Mouse (Mus musculus) midbrain, embryonic 12.5 days (tissue): ENCODE measurements at regions not wholly inside any gene's neighbourhood (a gene's known extent, or its start where the extent isn't known, plus 50 kb on each side); places are given as distances from the start of the nearest gene placed in this dataset.
A peak's percentile ranks its signal among the peaks of the same experiment; 100 is the strongest.

Experiments used
- ATAC-seq: fragments of 200-750 bp; cut with Nextera tagmentation; 2 replicates; pipeline ENCODE4 v1.8.0; 2017; ENCODE audit warnings: low read depth, moderate TSS enrichment, moderate library complexity; ENCODE audit not compliant: low FRiP score
- H3K27ac ChIP-seq: fragments of 300-500 bp; sonication (generic); replicated peaks from 2 replicates; pipeline ENCODE4 v1.5.1; 2016; ENCODE audit warnings: mild to moderate bottlenecking
- H3K27me3 ChIP-seq: fragments of 300-500 bp; sonication (generic); 2 replicates; pipeline ENCODE4 v1.6.1; 2016; ENCODE audit warnings: mild to moderate bottlenecking
- H3K36me3 ChIP-seq: fragments of 300-500 bp; sonication (generic); 2 replicates; pipeline ENCODE4 v1.6.1; 2016
- H3K4me1 ChIP-seq: fragments of 300-500 bp; sonication (generic); 2 replicates; pipeline ENCODE4 v1.6.1; 2016
- H3K4me2 ChIP-seq: fragments of 300-500 bp; sonication (generic); replicated peaks from 2 replicates; pipeline ENCODE4 v1.6.1; 2016; ENCODE audit warnings: mild to moderate bottlenecking, moderate library complexity
- H3K4me3 ChIP-seq: fragments of 300-500 bp; sonication (generic); 2 replicates; pipeline ENCODE4 v1.5.1; 2016; ENCODE audit warnings: mild to moderate bottlenecking
- H3K9ac ChIP-seq: fragments of 300-500 bp; sonication (generic); replicated peaks from 2 replicates; pipeline ENCODE4 v1.6.1; 2016; ENCODE audit warnings: mild to moderate bottlenecking, moderate library complexity
- H3K9me3 ChIP-seq: fragments of 300-500 bp; sonication (generic); 2 replicates; pipeline ENCODE4 v1.6.1; 2016; ENCODE audit warnings: mild to moderate bottlenecking
- WGBS: fragments of 180-500 bp; shearing (Covaris S2); methylation state at CpG from one replicate; pipeline ENCODE4 v1.1.7; 2016; 5-methylcytosine and 5-hydroxymethylcytosine counted together

DNA sequence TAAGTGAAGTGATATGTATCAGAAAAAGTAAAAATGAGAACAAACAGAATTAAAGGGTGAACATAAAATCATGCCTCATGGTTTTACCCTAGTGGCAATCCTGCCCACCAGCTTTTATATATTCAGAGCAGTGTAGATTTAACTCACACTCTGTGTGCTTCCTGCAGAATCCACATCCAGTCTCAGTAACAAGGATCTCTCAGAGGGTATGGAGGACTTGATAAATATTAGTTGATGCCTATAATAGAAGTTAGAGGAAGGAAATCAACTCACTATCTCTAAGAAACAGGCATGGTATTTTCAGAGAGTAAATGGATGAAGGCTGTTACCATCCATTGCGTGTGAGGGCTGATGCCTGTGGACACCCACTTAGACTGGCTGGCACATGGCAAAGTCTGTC, 492.5 kb upstream of the Nr5a2 start:
- no peak overlapping the region for H3K27ac ChIP-seq
- no peak for ATAC-seq
- WGBS, result 70% methylated on average over 1 of the region's 1 CpGs

DNA sequence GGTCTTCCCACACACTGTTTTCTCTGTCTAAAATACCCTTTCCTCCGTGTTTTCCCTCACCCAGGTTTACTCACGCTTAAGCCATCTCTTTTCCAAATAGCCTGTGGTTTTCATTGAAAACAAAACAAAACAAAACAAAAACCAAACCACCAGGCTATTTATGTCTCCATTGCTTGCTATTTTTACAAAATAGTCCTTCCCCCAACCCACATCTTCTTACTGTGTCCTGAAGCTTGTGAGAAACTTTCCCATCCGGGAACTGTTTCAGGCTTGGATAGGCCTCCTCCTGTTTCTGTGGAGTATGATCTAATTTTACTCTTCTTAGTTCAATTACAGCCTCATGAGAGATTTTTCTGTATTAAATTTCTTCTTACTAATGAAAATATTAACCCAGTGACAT, 486.2 kb upstream of the Nr5a2 start:
- no peaks in the 10 kb centered on the region for H3K36me3 ChIP-seq
- H3K4me3 ChIP-seq, result no peak overlapping the region
- no peaks in the 10 kb centered on the region for H3K27me3 ChIP-seq
- H3K9ac ChIP-seq, result no peak overlapping the region
- ATAC-seq, result no peak
- H3K4me2 ChIP-seq, result no peak overlapping the region
- no peaks in the 10 kb centered on the region for H3K9me3 ChIP-seq
- 44% methylated on average over 3 of the region's 3 CpGs for WGBS
- H3K27ac ChIP-seq, result no peak overlapping the region
- H3K4me1 ChIP-seq, result no peaks in the 10 kb centered on the region

More for the DNA sequence above, 492.5 kb upstream of the Nr5a2 start:
- Histone ChIP-seq H3K9ac (no peak overlapping the region), H3K36me3 (no peaks in the 10 kb centered on the region), H3K4me2 (no peak overlapping the region), H3K27me3 (no peaks in the 10 kb centered on the region), H3K4me3 (no peak overlapping the region), H3K9me3 (no peaks in the 10 kb centered on the region), H3K4me1 (peaks cover 6% of the 10 kb centered on the region)

DNA sequence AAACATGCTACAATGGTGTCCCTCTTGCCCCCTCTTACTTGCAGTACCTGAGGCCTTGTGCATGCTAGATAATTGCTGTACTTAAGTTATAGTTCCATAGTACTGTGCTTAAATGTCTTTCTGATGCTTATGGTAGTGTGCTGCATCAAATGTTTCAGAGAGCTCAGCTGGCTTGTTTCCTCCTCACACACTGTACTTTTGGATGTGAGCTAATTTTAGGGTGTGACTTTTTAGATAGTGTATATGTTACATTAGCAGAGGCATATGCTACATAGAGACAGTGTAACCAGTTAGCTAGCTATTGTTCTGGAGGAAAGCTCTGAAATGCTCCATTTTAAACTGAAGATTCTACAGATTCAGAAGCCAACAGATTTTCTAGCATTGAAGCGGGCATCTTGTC, 467.9 kb upstream of the Nr5a2 start:
- no peak overlapping the region for H3K9ac ChIP-seq
- no peaks in the 10 kb centered on the region for H3K9me3 ChIP-seq
- H3K27ac ChIP-seq, result no peak overlapping the region
- H3K4me3 ChIP-seq, result no peak overlapping the region
- no peak overlapping the region for H3K4me2 ChIP-seq
- 96% methylated on average over 1 of the region's 1 CpGs for WGBS
- no peaks in the 10 kb centered on the region for H3K4me1 ChIP-seq
- H3K27me3 ChIP-seq, result no peaks in the 10 kb centered on the region
- no peaks in the 10 kb centered on the region for H3K36me3 ChIP-seq
- no peak for ATAC-seq

DNA sequence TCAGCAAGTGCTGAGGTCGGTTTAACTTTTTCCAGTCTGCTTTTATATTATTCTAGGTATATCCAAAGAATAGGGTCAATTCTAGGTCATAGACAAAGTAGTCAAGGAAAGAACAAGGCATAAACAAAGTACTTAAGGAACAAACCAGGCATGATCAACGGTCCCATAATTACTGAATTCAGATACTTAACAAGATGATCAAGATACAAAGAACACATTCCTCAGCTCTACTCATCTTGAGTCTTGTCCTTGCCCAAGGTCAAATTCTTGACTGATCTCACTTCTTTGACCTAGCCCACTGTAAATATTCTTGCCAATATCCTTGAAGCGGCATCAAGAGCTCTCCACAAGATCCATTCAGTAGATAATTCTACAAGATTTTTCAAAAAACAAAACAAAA, 458.1 kb upstream of the Nr5a2 start:
- H3K4me1 ChIP-seq, result no peaks in the 10 kb centered on the region
- no peak for ATAC-seq
- 76% methylated on average over 3 of the region's 3 CpGs for WGBS
- H3K27ac ChIP-seq, result no peak overlapping the region
- no peaks in the 10 kb centered on the region for H3K9me3 ChIP-seq
- H3K4me2 ChIP-seq, result no peak overlapping the region
- H3K4me3 ChIP-seq, result no peak overlapping the region
- no peaks in the 10 kb centered on the region for H3K27me3 ChIP-seq
- H3K36me3 ChIP-seq, result no peaks in the 10 kb centered on the region
- no peak overlapping the region for H3K9ac ChIP-seq

DNA sequence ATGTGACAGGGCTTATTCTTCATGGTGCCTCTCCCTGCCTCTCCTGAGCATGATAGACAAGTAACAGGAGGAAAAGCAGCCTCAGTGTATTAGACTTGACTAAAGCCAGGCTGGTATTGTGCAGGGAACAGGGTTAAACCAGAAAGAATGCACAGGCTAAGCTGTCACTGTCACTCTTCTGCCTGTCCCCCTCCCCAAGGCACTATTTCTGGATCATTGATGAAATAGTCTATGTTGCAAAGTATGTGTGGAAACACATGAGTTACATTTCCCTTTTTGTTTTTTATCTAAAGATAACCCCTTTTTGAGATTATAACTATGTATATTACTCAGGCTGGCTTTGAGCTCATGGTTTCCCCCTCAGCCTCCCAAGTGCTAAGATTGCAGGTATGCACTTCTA, 436.5 kb upstream of the Nr5a2 start:
- ATAC-seq, result 0 out of 2 replicates have a peak, but pooled peaks have one; percentile 49
- no peak overlapping the region for H3K27ac ChIP-seq
- no peaks in the 10 kb centered on the region for H3K36me3 ChIP-seq
- H3K4me1 ChIP-seq, result no peaks in the 10 kb centered on the region
- H3K9ac ChIP-seq, result no peak overlapping the region
- no peak overlapping the region for H3K4me3 ChIP-seq
- no peaks in the 10 kb centered on the region for H3K9me3 ChIP-seq
- H3K4me2 ChIP-seq, result no peak overlapping the region
- no peaks in the 10 kb centered on the region for H3K27me3 ChIP-seq

DNA sequence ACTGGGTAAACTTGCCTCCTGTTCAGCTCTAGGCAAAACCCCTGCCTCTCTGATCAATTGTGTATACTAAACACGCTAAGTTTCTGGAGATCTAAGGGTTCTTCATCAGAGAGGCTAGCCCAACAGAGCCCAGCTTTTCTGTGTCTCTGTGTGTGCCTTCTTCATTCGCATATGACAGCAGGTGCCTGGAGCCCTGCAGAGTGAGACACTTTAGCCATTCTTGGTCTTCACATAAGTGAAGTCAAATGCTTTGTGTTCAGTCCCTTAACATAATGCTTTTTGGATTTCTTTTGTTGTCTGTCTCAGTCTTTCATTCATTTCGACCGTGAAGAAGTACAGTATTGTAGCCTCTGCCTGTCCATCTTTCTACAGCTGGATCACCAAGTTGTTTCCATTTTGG, 427.3 kb upstream of the Nr5a2 start:
- no peak for ATAC-seq
- Histone ChIP-seq H3K9ac (no peak overlapping the region), H3K27ac (no peak overlapping the region), H3K4me3 (no peak overlapping the region), H3K4me2 (no peak overlapping the region), H3K9me3 (no peaks in the 10 kb centered on the region), H3K27me3 (no peaks in the 10 kb centered on the region), H3K4me1 (no peaks in the 10 kb centered on the region), H3K36me3 (no peaks in the 10 kb centered on the region)
- 39% methylated on average over 4 of the region's 4 CpGs for WGBS

DNA sequence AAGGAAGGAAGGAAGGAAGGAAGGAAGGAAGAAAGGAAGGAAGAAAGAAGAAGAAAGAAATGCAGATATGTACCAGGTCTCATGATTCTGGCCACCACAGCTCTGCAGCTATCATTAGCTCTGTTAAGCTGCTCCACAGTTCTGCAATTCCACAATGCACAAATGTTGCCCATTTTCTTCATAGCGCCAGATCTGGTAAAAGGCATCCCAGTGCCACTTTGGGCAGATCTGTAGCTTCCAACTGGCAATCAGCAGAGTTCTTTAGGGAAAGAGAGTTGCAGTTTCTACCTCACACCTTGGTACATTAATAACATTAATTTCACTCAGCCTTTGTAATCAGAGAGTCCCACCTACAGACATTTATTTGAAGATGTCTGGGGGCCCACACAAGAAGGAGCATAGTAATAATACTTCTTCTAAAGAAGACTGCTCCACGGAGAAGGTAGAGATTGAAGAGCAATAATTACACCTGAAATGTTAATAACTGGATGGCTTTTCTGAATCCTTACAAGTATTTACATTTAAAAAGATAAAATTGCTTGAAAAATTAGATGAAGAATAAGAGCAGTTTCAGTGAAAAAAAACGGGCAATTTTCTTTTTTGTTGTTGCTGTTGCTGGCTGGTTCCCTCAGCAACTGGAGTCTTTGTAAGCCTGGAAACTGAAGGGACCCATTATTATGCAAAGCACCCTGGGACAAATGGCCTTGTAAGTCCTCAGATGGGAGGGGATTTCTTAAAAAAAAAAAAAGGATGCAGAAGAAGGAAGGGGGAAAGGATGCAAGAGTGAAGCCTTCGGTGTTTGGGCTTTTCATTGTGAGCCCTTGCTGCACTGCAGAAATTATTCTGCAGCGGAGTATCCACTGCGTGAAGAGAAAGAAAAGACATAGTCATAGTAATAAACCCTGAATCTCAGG, 418.1 kb upstream of the Nr5a2 start:
- Histone ChIP-seq H3K9me3 (no peaks in the 10 kb centered on the region), H3K4me1 (peaks cover 39% of the 10 kb centered on the region), H3K27ac (peak overlapping the region; percentile 70), H3K27me3 (no peaks in the 10 kb centered on the region), H3K36me3 (no peaks in the 10 kb centered on the region), H3K4me2 (peak overlapping the region; percentile 34; the same call in 1 of the 2 replicates), H3K9ac (no peak overlapping the region), H3K4me3 (no peak overlapping the region)
- peak; percentile 86 for ATAC-seq
- WGBS, result 8% methylated on average over 6 of the region's 6 CpGs

DNA sequence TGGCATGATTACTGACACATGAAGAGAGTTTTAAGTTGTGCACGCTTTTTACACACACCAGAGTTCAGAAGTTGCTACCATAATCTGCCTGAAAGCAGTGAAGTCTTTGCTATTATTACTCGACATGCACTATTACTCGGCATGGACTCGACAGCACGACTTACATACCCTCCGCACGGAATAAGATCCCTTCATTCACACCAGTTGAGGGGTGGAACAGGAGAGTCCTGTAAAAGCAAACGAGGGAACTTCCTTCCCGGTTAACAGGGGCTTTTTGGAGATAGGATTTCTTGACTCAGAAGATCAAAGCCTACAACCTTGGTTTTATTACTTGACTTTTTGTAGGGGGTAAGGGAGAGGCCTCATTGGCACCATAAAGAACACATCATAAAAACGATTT, 416.4 kb upstream of the Nr5a2 start:
- 81% methylated on average over 10 of the region's 10 CpGs for WGBS
- Histone ChIP-seq H3K4me2 (no peak overlapping the region), H3K4me3 (no peak overlapping the region), H3K27me3 (no peaks in the 10 kb centered on the region), H3K4me1 (peaks cover 39% of the 10 kb centered on the region), H3K36me3 (no peaks in the 10 kb centered on the region), H3K9ac (no peak overlapping the region), H3K9me3 (no peaks in the 10 kb centered on the region), H3K27ac (no peak overlapping the region)
- no peak for ATAC-seq

DNA sequence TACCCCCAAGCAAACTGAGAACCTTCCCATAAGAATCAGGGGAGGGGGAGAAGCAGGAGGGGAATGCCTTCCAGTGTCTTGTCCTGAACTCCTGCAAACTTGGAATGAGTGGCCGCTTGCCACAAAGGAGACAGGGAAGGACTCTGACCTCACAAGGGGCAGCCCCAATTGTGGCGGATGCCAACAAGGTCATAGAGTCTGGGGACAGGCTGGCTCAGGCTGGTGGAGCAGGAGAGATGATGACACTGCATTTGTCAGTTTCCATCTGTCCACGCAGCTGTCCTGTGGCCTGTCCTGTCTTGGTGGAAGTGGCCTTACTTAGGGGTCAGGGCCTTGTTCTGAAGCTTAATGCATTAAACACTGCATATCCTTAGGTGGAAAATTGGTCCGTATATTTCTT, 414.4 kb upstream of the Nr5a2 start:
- no peak overlapping the region for H3K9ac ChIP-seq
- H3K9me3 ChIP-seq, result no peaks in the 10 kb centered on the region
- H3K27ac ChIP-seq, result peak overlapping the region; percentile 50; the same call in 1 of the 2 replicates
- no peak overlapping the region for H3K4me2 ChIP-seq
- 53% methylated on average over 4 of the region's 4 CpGs for WGBS
- H3K4me3 ChIP-seq, result no peak overlapping the region
- no peak for ATAC-seq
- no peaks in the 10 kb centered on the region for H3K27me3 ChIP-seq
- H3K36me3 ChIP-seq, result no peaks in the 10 kb centered on the region
- peaks cover 39% of the 10 kb centered on the region for H3K4me1 ChIP-seq

DNA sequence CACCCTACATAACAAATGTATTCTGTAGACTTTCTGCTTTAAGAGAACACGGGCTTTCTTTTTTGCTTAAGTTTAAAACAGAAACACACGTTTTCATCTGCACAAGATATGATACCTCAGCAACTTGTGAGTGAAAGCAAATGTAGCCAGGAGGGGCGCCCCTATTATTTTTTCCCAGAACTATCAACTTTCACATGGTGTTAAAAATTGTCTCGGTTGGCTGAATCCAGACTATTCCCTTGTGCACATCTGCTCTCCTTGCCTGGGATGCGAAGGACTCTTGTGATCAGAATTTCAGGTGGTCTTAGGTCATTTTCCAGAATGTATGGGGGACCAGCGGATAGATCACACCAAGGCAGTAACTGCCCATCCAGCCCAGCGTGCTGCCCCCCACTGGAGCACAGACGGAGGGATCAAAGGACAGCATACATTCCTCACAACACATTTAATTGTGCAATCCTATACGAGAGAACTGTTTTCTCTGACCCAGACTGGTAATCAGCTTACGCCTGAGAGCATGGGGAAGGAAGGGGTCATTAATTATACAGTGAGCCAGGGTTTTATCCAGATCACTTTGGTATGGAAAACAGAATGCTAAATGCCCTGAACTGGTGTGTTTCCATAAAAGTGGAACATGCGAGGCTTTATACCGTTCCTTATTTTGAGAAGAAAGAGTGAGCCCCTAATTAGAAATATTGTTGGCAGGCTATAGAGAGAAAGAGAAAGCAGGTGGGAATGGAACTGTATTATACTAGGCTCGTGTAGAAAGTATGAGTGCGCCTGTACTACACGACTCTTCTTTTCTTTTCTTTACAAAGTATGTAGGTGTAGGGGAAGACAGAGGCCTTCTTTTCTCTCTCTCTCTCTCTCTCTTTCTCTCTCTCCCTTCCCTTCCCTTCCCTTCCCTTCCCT, 413.5 kb upstream of the Nr5a2 start:
- Histone ChIP-seq H3K27me3 (no peaks in the 10 kb centered on the region), H3K9me3 (no peaks in the 10 kb centered on the region), H3K4me3 (no peak overlapping the region), H3K9ac (no peak overlapping the region), H3K27ac (peak overlapping the region; percentile 50), H3K4me1 (peaks cover 32% of the 10 kb centered on the region), H3K4me2 (no peak overlapping the region), H3K36me3 (no peaks in the 10 kb centered on the region)
- peak; percentile 80 for ATAC-seq
- WGBS, result 34% methylated on average over 15 of the region's 15 CpGs

DNA sequence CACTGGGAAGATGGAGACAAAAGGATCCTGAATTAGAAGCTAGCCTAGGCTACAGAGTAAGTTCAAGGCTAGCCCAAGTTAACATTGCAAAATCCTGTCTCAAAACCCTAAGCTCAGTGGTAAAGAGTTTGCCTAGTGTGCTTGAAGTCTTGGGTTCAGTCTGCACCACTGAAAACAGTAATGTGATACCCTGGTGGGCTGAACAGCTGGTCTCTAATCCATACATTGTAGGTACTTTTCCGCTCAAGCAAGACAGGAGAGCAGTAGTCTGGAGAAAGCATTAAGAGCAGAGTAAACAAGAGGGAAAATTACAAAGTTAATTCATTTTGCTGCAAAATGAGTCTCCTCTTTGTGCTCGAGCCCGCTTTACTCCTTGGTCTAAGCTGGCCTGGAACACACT, 412.0 kb upstream of the Nr5a2 start:
- 79% methylated on average over 3 of the region's 3 CpGs for WGBS
- ATAC-seq, result no peak
- H3K4me2 ChIP-seq, result no peak overlapping the region
- H3K9ac ChIP-seq, result no peak overlapping the region
- H3K4me3 ChIP-seq, result no peak overlapping the region
- H3K36me3 ChIP-seq, result no peaks in the 10 kb centered on the region
- H3K4me1 ChIP-seq, result peaks cover 27% of the 10 kb centered on the region
- H3K9me3 ChIP-seq, result no peaks in the 10 kb centered on the region
- no peak overlapping the region for H3K27ac ChIP-seq
- H3K27me3 ChIP-seq, result no peaks in the 10 kb centered on the region

DNA sequence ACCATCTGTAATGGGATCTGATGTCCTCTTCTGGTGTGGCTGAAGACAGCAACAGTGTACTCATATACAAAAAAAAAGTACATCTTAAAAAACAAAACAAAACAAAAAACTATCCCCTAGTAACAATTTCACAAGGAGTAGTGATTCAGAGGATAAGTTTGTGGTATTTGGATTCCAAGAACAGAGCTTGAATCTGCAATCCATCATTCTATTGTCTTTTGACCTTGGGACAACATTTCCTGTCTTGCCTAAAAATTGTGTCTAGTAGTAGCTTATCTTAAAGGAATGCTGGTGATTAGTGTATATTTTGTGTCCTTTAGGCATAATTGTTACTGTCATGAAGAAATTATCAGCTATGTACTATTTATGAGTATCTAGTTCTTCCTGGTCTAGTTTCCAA, 404.1 kb upstream of the Nr5a2 start:
- H3K9ac ChIP-seq, result no peak overlapping the region
- no peak overlapping the region for H3K4me3 ChIP-seq
- no peak for ATAC-seq

More for the DNA sequence above, 404.1 kb upstream of the Nr5a2 start:
- Histone ChIP-seq H3K36me3 (no peaks in the 10 kb centered on the region), H3K9me3 (no peaks in the 10 kb centered on the region), H3K27ac (no peak overlapping the region), H3K4me1 (no peaks in the 10 kb centered on the region), H3K27me3 (no peaks in the 10 kb centered on the region), H3K4me2 (no peak overlapping the region)
